10 mouse cellular contexts compared by ENCODE assay signal in genomic region chrX:153037972-153038744, GRCm38 (mm10). TPM values are rescaled to one million over a fixed set of nuclear protein-coding genes. Genes with fewer than 3 reads are reported as not detected.
DNase-seq lines count a peak whose midpoint lies in the region; ATAC-seq and TF ChIP-seq lines count a peak whose summit lies in the region.
"Not testable (repeated sequence)": the region's sequence is repeated elsewhere in the genome, so short reads cannot be mapped to it uniquely, and the experiment has no call there.
"Had no signal": no experiment of that assay in that cellular context is flagged by ENCODE, and none has a peak within 500 bp of the region (broad histone marks: within the 10 kb centered on the region; RNA-seq: fewer than 3 reads in every experiment).

No protein-coding gene starts in this region.

- not testable (repeated sequence) for TF ChIP-seq CTCF in forebrain, postnatal 0 days (IDR thresholded peaks at IDR 0.05; ENCODE audit: low read depth)

- not testable (repeated sequence) for H3K36me3 ChIP-seq in embryonic facial prominence, embryonic 11.5 days (replicated peaks; ENCODE audit: control insufficient read depth, insufficient read depth, low read depth, low read length); forebrain, postnatal 0 days (ENCODE audit: insufficient read depth); intestine, embryonic 16.5 days (ENCODE audit: control insufficient read depth, insufficient read depth, low read length); limb, embryonic 13.5 days; lung, embryonic 16.5 days (ENCODE audit: control insufficient read depth, insufficient read depth, low read length); neural tube, embryonic 11.5 days (ENCODE audit: control insufficient read depth, insufficient read depth, low read length)

- peak overlapping the region; percentile 47 for H3K4me2 ChIP-seq in embryonic facial prominence, embryonic 11.5 days (ENCODE audit: low read depth, low read length)
- peak overlapping the region; percentile 57 for H3K4me2 ChIP-seq in forebrain, postnatal 0 days (ENCODE audit: low read depth)
- H3K4me2 ChIP-seq in intestine, embryonic 16.5 days (ENCODE audit: low read depth, low read length), result peak overlapping the region; percentile 65
- peak overlapping the region; percentile 63 for H3K4me2 ChIP-seq in limb, embryonic 13.5 days (replicated peaks)
- H3K4me2 ChIP-seq in lung, embryonic 16.5 days (ENCODE audit: low read depth, low read length), result peak overlapping the region; percentile 67
- peak overlapping the region; percentile 23 for H3K4me2 ChIP-seq in neural tube, embryonic 11.5 days (ENCODE audit: low read depth)

- peak overlapping the region; percentile 85; the same call in 1 of the 2 replicates for H3K27ac ChIP-seq in embryonic facial prominence, embryonic 11.5 days (replicated peaks; ENCODE audit: low read depth, low read length)
- peak overlapping the region; percentile 95 for H3K27ac ChIP-seq in forebrain, postnatal 0 days (ENCODE audit: low read depth, low read length)
- H3K27ac ChIP-seq in intestine, embryonic 16.5 days (ENCODE audit: low read length); limb, embryonic 13.5 days; lung, embryonic 16.5 days (ENCODE audit: low read length): not testable (repeated sequence)
- H3K27ac ChIP-seq in neural tube, embryonic 11.5 days (ENCODE audit: low read depth, low read length), result peak overlapping the region; percentile 89

- not testable (repeated sequence) for H3K27me3 ChIP-seq in embryonic facial prominence, embryonic 11.5 days (ENCODE audit: control insufficient read depth, insufficient read depth, low read length); forebrain, postnatal 0 days (ENCODE audit: insufficient read depth, low read length); intestine, embryonic 16.5 days (replicated peaks; ENCODE audit: control insufficient read depth, insufficient read depth, low read length); lung, embryonic 16.5 days (ENCODE audit: control insufficient read depth, insufficient read depth, low read depth, low read length); neural tube, embryonic 11.5 days (ENCODE audit: control insufficient read depth, insufficient read depth, low read length)
- H3K27me3 ChIP-seq in limb, embryonic 13.5 days, result peaks cover 20% of the 10 kb centered on the region

- H3K4me3 ChIP-seq in embryonic facial prominence, embryonic 11.5 days (ENCODE audit: low read depth, low read length), result peak overlapping the region; percentile 48
- H3K4me3 ChIP-seq in forebrain, postnatal 0 days (ENCODE audit: low read depth, low read length), result peak overlapping the region; percentile 53
- peak overlapping the region; percentile 59 for H3K4me3 ChIP-seq in intestine, embryonic 16.5 days (ENCODE audit: low read length)
- H3K4me3 ChIP-seq in limb, embryonic 13.5 days, result peak overlapping the region; percentile 55
- H3K4me3 ChIP-seq in lung, embryonic 16.5 days (ENCODE audit: low read length), result peak overlapping the region; percentile 63
- peak overlapping the region; percentile 53 for H3K4me3 ChIP-seq in neural tube, embryonic 11.5 days (ENCODE audit: low read depth, low read length)

- ATAC-seq in embryonic facial prominence, embryonic 11.5 days (replicated peaks; ENCODE audit: insufficient number of reproducible peaks, low FRiP score, low TSS enrichment, low read depth), result peak; percentile 95
- peak; percentile 85 for ATAC-seq in forebrain, postnatal 0 days
- ATAC-seq in hematopoietic stem cell, adult 5-6 weeks (replicated peaks in 1 of 2; ENCODE audit: insufficient read depth in 1 of 2, low FRiP score in 2 of 2, low TSS enrichment in 1 of 2, low read depth in 1 of 2, poor library complexity in 2 of 2, severe bottlenecking in 2 of 2), result peak; percentile 63 to 73; a peak in 3 of 4 replicates
- ATAC-seq in intestine, embryonic 16.5 days, result peak; percentile 83
- ATAC-seq in limb, embryonic 13.5 days (ENCODE audit: low FRiP score, low read depth), result peak; percentile 77
- peak; percentile 66 for ATAC-seq in lung, embryonic 16.5 days (ENCODE audit: low read depth)
- peak; percentile 92 for ATAC-seq in neural tube, embryonic 11.5 days (ENCODE audit: insufficient read depth, low FRiP score, low TSS enrichment)

- H3K9me3 ChIP-seq in embryonic facial prominence, embryonic 11.5 days (replicated peaks; ENCODE audit: control insufficient read depth, low read length); forebrain, postnatal 0 days (ENCODE audit: low read length); intestine, embryonic 16.5 days (ENCODE audit: control insufficient read depth, low read length); limb, embryonic 13.5 days; lung, embryonic 16.5 days (ENCODE audit: control insufficient read depth, low read length); neural tube, embryonic 11.5 days (ENCODE audit: control insufficient read depth, low read length): not testable (repeated sequence)

- DNase-seq in embryonic facial prominence, embryonic 11.5 days (ENCODE audit: low spot score); forebrain, postnatal 0 days; neural tube, embryonic 11.5 days (ENCODE audit: low spot score): not testable (repeated sequence)

- 29% methylated on average over 7 of the region's 22 CpGs for WGBS in embryonic facial prominence, embryonic 11.5 days
- 35% methylated on average over 6 of the region's 22 CpGs for WGBS in forebrain, postnatal 0 days
- 25% methylated on average over 6 of the region's 22 CpGs for WGBS in intestine, embryonic 16.5 days
- 8% methylated on average over 7 of the region's 22 CpGs for WGBS in limb, embryonic 13.5 days
- WGBS in lung, embryonic 16.5 days, result 32% methylated on average over 6 of the region's 22 CpGs
- WGBS in neural tube, embryonic 11.5 days, result 17% methylated on average over 7 of the region's 22 CpGs

- H3K9ac ChIP-seq in embryonic facial prominence, embryonic 11.5 days (replicated peaks; ENCODE audit: low read length); intestine, embryonic 16.5 days (ENCODE audit: low read depth, low read length); limb, embryonic 13.5 days; lung, embryonic 16.5 days (ENCODE audit: low read length); neural tube, embryonic 11.5 days (ENCODE audit: low read length): not testable (repeated sequence)
- peak overlapping the region; percentile 43 for H3K9ac ChIP-seq in forebrain, postnatal 0 days

- H3K4me1 ChIP-seq in embryonic facial prominence, embryonic 11.5 days (ENCODE audit: control insufficient read depth, insufficient read depth, low read length); forebrain, postnatal 0 days (ENCODE audit: insufficient read depth); intestine, embryonic 16.5 days (ENCODE audit: control insufficient read depth, insufficient read depth, low read length); limb, embryonic 13.5 days; lung, embryonic 16.5 days (replicated peaks; ENCODE audit: control insufficient read depth, insufficient read depth, low read length); neural tube, embryonic 11.5 days (ENCODE audit: control insufficient read depth, insufficient read depth, low read length): not testable (repeated sequence)

RNA-seq across cellular contexts. Expression of gene Mageh1, which starts 0.8 kb away (rescaled TPM):
- polyA plus RNA-seq in embryonic facial prominence, embryonic 11.5 days (2014; fragmentation: Nextera tagmentation; extraction: Ambion mirVana), result 73.7 and 77.6 TPM in 2 replicates
- 93.6 and 97.1 TPM in 2 replicates for total RNA-seq in forebrain, postnatal 0 days (2014; rRNA removed)
- 125 and 131 TPM in 2 replicates for polyA plus RNA-seq in forebrain, postnatal 0 days (2015; fragmentation: Nextera tagmentation; extraction: Ambion mirVana)
- 3.6 and 9.1 TPM in 2 replicates for total RNA-seq in hematopoietic stem cell, adult 5-6 weeks (2017)
- 30.2 and 31.1 TPM in 2 replicates for polyA plus RNA-seq in intestine, embryonic 16.5 days (2015; fragmentation: Nextera tagmentation; extraction: Ambion mirVana)
- 81.0 and 85.5 TPM in 2 replicates for polyA plus RNA-seq in limb, embryonic 13.5 days (2015; fragmentation: Nextera tagmentation; extraction: Ambion mirVana)
- polyA plus RNA-seq in lung, embryonic 16.5 days (2015; fragmentation: Nextera tagmentation; extraction: Ambion mirVana), result 48.1 and 48.9 TPM in 2 replicates
- polyA plus RNA-seq in neural tube, embryonic 11.5 days (2014; fragmentation: Nextera tagmentation; extraction: Ambion mirVana), result 81.7 and 84.9 TPM in 2 replicates

RNA-seq across cellular contexts. Expression of gene Usp51, which starts 31.9 kb away (rescaled TPM):
- 3.5 and 3.7 TPM in 2 replicates for polyA plus RNA-seq in embryonic facial prominence, embryonic 11.5 days (2014; fragmentation: Nextera tagmentation; extraction: Ambion mirVana)
- total RNA-seq in forebrain, postnatal 0 days (2014; rRNA removed), result 2.9 and 6.4 TPM in 2 replicates
- 1.4 and 2.0 TPM in 2 replicates for polyA plus RNA-seq in forebrain, postnatal 0 days (2015; fragmentation: Nextera tagmentation; extraction: Ambion mirVana)
- 0.13 TPM in 1 of 2 replicates, not detected in the other for total RNA-seq in hematopoietic stem cell, adult 5-6 weeks (2017)
- 0.37 and 0.56 TPM in 2 replicates for polyA plus RNA-seq in intestine, embryonic 16.5 days (2015; fragmentation: Nextera tagmentation; extraction: Ambion mirVana)
- 1.9 and 2.2 TPM in 2 replicates for polyA plus RNA-seq in limb, embryonic 13.5 days (2015; fragmentation: Nextera tagmentation; extraction: Ambion mirVana)
- polyA plus RNA-seq in lung, embryonic 16.5 days (2015; fragmentation: Nextera tagmentation; extraction: Ambion mirVana), result 0.47 and 0.60 TPM in 2 replicates
- 3.7 and 4.0 TPM in 2 replicates for polyA plus RNA-seq in neural tube, embryonic 11.5 days (2014; fragmentation: Nextera tagmentation; extraction: Ambion mirVana)
- polyA plus RNA-seq: myocyte; spleen, adult 2 months; thymus, adult 2 months had no signal
